Mouse (Mus musculus) c-Kit-positive CD71-negative TER-119-negative erythroid progenitor cells, embryonic 14.5 days (primary cell): ENCODE results near the gene Odc1.

Experiments
- DNase-seq: peaks from one replicate; pipeline ENCODE4 v3.0.0-alpha.2; 2013; ENCODE audit warnings: low read depth

Gene Odc1

DNA sequence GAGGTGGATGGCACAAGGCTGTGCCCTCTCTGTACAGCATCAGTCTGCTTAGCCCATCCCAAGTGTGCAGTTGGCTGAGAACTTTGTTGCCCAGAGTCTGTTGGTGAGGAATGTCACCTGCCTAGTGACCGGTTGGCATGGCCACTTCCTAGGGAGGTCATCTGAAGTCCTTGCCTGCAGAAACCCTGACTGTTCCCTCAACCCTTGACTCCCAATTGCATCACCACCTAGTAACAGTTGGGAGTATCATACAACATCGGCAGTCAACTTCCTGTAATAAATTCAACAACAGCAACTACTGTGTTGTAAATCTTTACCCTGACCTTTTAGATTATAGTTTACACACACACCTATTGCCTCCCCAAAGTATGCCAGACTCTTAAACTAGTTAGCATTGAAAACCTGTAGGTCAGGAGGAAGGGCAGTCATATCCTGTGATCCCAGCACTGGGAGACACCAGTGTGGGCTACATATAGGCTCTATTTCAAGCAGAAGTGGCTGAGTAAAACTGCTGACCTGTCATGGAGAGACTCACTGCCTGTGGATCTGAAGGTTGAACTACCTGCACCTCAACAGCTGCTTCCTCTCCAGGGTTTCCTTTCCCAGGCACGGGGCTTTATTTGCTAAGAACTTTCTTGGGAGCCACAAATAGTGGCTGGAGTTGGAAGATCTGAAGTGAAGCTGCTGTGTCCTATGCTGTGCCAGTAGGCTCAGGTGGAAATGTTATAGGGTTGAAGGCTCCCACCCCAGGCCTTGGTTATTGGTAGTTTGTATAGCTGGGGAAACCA is 6.8 kb downstream of the Odc1 start:
- DNase-seq, result no peak

DNA sequence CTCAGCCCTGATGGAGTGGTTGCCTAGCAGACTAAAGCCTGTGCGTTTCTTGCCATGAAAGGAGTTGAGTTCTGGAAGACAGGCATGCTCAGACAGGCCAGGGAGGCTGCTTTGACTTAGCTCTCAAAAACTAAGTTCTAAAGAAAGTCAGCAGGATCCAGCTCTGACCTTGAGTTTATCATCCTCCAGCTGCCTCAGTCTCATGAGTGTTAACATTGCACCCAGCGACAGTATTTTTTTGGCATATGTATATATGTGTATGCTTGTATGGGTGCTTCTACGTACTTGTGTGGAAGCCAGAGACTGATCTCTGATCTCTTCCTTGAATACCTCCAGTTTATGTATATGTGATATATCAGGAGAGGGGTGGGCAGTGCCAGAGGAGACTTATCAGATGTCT is 7.8 kb downstream of the Odc1 start:
- DNase-seq, result no peak

DNA sequence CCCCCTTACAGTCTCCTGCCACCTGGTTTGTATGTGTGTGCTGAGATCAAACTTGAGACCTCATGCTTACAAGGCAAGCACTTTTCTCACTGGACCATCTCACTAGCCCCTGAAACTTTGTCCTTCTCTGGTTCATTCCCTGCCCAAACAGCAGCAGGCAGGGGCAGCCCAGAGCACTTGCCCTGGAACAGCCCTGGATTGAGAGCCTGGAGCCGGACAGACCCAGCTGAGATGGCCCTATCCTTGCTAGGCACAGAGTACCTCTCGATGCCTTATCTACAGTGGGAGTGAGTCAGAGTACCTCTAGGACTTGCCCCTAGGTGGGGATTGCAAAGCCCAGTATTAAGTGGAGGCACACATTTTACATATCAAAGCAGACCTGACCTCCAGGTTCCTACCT is 8.4 kb downstream of the Odc1 start:
- no peak for DNase-seq

DNA sequence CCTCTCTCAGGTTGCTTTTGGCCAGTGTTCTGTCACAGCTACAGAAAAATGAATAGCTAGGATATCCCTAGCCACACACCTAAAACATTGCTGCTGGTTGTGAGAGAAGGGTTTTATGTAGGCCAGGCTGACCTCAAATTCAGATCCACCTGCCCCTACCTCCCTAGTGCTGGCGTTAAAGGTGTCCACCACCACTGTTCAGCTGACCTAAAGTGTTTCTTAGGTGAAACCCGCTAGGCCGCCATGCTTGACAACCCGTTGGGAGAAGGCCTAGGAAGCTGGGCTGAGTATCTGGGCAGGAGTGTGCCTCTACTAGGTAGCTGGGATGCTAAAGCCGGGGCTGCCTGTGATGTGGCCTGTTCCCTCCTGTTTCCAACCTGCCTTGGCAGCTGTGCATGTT is 9.0 kb downstream of the Odc1 start:
- DNase-seq, result no peak

DNA sequence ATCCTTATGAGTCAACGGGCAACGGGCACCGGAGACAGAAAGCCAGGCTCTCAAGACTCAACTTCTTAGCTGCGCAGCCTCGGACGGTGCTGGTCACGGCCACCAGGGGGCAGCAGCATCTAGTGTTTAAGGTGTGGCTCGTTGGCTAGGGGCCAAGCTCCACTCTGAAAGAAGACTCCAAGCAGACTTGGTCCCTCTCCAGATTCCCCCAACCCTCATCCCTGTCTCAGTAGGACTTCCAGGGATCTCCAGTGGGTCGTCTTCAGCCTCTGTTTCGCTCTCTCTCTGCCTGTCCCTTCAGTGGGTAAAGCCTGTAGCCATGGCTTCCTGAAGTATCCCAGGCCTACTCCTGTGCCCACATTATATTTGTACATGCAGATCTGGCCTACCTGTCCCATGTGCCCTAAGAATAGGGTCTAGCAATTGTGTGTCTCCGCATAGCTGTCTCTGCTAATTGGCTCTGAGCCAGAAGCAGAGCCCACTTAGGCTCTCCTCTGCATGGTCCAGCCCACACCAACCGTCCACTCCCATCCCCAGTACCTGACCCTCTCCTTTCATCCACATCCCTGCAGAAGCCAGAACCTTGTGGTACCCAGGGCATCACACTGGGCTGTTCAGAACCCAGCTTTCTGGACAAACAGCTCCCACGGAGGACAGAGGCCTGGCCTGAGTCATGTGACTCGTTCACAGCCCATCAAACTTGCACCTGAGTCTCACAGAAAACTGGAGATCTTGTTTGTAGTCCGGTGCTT is 9.8 kb downstream of the Odc1 start:
- DNase-seq, result peak; percentile 80

DNA sequence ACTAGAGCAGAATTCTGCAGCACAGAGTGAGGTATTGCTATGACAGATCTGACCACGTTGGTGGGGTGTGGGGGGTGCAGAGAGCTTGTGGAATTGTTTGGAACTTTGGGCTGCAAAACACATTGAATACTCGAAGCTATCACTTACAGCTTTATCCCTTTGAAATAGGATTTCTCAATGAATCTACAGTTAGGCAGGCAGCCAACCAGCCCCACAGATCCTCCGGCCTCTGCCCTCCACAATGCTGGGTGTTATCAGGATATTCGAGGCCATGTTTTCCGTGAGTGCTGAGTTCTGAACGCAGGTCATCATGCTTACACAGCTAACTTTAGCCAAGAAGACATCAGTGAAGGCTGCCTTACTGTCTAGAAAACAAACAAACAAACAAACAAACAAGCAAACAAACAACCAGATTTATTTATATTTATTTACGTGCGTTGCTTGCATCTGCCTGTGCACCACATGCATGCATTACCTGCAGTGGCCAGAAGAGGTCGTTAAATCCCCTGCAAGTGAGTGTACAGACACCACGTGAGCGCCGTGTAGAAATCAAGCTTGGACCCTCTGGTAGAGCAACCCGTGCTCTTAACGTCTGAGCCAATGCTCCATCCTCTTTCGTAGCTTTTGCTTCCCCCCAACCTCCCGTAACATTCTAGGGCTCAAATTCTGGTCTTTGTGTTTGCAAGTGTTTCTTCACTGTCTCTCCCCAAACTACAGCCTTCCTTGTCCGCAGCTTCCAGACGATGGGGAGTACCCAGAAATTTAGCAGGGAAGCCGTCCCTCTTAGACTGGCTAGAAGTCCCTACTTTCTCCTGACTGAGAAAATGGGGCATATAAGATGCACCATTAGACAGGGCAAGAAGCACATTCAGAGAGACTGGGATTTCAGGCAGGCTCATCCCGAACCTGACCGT is 12.1 kb downstream of the Odc1 start:
- DNase-seq, result no peak

DNA sequence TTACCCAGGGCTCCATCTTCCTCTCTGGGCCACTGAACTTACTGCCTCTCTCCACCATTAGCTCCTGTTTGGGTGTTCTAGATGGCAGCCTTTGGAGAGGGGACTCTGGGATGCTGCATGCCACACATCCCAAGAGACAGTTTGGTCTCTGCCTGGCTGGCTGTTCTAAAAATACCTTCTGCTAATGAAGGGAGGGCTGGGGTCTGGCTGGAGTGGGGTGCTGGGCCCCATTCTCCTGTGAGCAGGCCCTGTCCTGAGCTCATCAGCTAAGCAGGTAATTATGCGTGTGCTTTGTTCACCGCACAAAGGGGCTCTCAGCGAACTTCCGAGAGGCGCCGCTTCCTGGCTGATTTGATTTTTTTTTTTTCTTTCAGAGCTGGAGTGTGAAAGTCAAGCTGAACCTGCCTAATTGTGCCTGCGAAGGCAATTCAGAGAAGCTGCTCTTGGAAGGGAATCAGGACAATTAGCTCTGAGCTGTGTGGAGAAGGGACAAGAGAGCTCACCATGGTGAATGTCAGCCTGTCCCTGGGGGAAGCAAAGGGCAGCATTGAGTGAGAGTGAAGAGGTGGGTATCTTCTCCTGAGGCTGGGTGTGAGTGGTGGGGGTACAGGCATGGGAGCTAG is 12.9 kb downstream of the Odc1 start:
- no peak for DNase-seq

DNA sequence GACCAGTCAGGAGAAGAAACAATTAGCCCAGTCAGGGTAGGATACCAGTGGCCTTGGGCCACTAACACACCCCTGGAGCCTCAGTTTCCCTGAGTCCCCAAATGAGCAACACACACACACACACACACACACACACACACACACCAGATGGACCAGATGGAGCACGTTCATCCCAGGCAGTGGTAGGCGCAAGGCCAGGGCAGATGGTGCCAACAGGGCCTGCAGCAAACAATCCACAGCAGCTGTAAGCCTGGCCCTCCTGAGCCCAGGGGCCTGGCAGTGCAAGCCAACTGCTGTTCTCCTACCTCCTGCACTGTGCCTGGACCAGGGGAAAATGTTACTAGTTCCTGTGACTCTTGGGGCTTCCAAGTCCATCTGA is 13.4 kb downstream of the Odc1 start:
- DNase-seq, result no peak

DNA sequence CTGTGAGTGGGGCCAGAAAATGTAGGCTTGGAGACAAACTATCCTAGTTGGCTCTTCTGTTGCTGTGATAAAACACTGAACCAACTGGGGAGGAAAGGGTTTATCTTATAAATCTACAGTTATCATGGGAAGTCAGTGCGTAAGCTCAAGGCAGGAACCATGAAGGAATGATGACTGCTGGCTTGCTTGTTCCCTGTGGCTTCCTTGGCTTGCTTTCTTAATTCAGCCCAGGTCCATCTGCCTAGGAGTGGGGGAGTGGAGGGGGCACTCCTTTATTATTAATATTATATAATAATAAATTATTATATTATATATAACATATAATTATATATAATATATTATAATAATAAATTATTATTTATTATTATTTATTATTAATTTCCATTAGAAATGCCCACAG is 17.8 kb downstream of the Odc1 start:
- no peak for DNase-seq

DNA sequence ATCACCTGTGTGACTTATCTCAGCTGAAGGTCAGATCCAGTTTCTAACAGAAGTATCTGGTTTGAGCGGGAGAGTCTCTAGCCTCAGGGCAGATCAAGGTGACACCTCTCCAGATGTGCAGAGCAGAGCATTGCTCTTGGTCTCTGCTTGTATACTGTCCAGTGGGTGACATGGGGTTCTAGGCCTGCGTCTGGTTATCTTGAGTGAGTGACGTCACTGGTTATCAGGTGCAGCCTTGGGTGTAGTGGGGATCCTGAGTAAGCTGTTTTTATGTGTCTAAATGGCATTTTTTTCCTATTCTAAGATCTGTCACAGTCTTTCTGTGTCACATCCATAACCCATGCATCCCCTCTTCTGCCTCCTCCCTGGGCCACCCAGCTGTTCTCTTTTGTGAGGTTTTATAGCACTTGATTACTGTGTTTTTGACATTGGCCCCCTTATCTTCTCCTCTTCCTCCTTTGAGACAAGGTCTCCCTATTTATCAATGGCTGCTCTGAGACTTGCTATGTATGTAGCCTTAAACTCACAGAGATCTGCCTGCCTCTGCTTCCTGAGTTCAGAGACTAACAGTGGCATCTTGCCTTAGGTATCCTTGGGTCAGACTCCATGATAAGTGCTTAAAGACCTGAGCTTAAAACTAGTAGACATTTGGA is 20.9 kb downstream of the Odc1 start:
- no peak for DNase-seq

DNA sequence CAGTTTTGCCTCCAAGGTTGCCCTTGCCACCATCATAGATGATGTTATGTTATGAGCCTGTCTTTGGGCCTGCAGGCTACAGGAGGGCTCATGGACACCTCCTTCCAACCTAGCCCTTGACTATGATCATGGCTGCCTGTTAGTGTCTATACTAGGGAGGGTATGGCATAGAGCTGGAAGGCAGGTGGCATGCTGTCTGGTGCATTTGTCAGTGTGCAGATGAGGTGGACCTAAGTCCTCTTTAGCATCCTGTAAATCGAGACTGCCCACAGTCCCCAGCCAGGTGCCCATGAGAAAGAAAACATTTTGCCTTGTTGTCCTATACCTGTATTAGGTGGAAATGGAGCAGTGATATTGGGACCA is 21.4 kb downstream of the Odc1 start:
- no peak for DNase-seq

DNA sequence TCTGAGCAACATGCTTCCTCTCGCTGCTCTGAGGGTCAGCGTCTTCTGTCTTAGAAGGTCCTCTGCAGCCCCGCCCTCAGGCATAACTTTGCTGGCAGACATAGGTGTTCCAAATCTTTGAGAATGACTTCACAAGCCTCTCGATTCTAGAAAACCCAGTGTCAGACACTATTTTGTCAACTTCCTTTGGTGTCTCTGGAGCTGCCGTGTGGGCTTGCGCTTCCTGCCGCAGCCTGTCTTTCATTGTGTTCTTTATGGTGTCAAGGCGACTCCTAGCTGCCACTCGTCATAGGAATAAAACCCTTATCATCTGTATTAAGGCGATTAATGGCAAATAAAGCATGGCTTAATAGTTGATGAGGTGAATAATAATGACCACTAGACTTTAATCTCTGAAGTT is 24.0 kb downstream of the Odc1 start:
- no peak for DNase-seq

DNA sequence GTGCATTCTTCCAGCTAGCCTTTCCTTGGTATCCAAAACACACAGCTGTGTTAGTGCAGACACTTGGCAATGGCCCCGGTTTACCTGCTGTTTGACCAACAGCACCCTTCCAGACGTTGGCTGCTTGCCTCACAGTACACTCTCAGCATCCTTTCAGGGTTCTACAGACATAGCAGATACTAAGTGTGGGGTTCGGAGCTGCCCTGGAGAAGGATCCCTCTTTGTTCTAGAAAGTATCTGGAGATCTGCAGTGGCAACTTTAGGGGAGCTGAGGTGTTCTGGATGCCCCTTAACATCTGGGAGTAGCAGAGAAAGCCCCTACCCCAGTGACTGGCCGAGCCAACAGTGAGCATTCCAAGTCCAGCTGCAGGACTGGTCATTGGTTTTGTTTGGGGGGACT is 30.0 kb downstream of the Odc1 start:
- DNase-seq, result no peak

DNA sequence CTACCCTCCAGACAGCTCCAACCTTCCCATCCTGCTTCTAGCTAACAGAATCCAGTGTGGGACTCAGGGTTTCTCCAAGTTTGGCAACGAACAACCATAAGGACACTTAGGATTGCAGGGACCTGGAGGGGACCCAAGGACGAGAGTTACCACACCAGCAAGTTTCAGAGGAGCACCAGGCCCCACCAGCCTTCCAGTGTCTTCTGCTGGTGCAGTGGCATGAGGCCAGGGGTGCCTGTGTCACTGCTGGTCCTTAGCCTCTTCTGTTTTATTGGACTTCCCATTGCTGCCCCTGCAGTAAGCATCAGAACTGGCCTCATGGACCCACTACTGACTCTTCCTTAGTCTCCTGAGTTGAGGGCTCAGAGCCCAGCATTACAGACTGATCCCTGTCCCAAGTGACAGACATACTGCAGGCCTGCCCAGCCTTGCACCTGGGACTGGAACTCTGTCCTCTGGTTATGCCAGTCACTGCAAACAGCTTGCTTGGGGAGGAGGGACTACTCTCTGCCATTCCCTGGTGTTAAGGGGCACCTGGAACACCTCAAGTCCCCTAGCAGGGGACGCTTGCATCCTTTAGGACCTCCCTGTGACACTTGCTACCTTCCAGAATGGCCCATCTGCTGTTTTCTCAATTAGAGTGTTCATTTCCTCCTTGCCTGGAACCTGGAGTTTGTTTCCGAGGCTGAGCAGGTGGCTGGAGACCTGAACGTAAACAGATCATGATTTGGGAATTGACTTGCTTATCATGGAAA is 30.7 kb downstream of the Odc1 start:
- no peak for DNase-seq

DNA sequence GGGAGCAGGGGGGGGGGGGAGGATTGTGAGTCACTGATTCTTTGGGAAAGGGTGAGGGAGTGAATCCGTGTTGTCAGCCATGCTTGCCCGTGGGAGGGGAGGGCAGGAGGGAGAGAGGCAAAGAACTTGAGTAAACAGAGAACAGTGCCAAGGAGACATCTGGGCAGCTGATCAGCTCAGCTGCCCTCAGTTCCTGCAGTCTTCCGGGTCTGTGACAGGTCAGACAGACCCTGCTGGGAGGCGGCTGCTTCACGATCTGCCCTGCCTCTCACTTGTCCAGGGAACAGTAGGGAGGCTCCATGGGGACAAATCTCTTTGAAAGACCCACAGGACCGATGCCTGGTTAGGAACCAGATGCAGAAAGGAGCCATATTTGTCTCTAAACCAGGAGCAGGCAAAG is 31.4 kb downstream of the Odc1 start:
- DNase-seq, result no peak

DNA sequence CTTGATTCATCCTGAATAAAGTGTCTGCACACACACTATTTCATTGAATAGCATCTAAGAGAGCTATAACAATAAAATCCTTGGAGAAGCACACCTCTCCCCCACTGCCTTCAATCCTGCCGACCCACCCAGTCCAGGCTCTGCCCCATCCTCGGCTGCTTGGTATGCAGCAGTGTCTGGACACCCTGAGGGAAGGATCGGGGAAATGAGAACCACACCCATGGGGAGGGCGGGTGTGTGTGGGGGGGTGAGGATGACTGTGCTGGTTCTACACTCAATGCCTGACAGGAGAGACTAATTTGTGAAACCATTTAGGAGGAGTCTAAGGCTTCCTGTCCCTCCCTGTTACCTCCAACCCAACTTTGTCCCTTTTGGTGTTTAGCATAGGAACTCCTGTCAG is 34.0 kb downstream of the Odc1 start:
- no peak for DNase-seq

DNA sequence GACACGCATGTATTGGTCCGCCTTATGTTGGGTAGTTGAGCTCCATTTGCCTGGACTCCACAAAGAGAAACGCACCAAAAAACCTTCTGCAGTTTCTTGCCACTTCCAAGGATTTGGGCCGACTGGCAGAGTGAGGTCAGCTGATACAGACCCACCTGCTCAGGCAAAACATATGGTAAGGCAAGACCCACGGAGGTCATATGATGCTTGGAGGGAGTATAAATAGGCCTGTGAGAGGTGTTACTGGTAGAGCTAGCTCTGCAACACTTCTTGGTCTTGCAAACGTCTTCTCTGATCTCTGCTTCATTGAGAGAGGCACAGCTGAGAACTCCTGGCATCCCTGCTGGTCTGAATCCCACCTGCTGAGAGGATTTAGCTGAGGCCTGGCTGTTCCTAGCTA is 36.4 kb downstream of the Odc1 start:
- DNase-seq, result no peak

DNA sequence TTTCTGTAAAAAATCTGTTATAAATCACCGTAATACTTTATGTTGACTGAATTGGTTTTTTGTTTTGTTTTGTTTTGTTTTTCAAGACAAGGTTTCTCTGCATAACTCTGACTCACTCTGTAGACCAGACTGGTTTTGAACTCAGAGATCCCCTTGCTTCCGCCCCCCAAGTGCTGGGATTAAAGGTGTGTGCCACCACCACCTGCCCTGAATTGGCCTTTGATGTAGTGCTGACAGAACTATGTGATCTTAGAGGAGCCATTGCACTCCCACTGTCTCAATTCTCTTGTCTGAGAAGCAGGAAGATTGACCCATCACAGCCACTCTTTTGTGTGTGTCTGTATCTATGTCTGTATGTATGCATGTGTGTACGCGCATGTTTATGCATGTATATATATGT is 37.8 kb downstream of the Odc1 start:
- DNase-seq, result no peak

DNA sequence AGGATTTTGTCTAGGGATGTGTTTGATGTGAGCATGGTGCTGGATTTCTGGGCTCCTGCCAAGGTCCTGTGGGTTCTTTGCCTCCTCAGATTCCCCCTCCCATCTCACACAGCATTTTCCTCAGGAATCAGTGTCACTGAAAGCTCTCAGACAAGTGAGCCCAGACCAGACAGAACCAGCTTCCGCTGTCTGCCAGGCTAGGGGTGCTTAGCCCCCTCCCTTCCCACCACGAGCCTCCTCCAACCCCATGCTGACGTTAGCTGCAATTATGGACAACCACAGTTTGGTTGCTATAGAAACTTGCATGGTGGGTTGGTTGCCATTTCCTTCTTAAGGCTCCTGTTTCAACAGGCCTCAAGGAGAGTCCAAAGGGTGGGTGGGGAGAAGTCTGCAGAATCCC is 39.3 kb downstream of the Odc1 start:
- DNase-seq, result peak; percentile 7

DNA sequence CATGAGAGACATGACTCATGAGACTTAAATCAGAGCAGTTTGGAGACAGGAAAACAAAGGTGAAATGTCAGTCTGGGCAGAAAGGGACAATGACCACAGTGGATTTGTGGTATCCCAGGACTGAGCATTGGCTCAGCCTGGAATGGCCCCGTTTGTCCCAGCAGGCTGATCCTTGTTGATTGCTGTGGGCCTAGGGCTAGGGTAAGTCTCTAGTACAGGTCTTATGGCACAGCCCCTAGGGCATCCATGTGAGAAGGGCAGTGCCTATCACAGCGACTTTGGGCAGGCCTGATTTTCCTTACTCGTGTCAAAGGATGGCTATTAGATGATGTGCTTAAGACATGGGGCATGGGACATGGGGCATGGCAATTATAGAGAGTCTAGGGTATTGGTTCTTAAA is 41.4 kb downstream of the Odc1 start:
- no peak for DNase-seq

DNA sequence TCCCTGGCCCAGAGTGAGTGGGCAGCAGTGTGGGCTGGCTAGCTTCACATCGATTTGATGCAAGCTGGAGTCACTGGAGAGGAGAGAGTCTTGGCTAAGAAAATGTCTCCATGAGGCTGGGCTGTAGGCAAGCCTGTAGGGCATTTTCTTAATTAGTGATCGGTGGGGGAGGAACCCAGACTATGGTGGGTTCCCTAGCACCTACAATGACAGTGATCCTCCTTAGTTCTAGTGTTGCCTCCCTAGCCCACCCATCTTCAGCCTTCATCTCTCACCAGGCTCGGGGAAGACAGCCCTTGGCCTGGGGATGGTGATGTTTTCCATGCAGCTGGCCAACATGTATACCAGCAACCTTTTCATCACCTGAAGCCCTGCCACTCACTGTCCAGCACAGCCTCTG is 43.8 kb downstream of the Odc1 start:
- no peak for DNase-seq
